Mouse (Mus musculus): ENCODE data around the gene March8. TPM values are rescaled to one million over a fixed set of nuclear protein-coding genes. Genes with fewer than 3 reads are reported as not detected.

Gene March8
- total RNA-seq, 2 experiments from 2014 or later: 48.4 to 50.1 TPM

- intact Hi-C loops (cut with DNase I): no loop called here
- DNase-seq (ENCODE audit: low spot score in 2 of 2): no peak
Observed at GRCm38 (mm10) chr6:116369811-116370210, 32.0 kb downstream of the March8 start.

GRCm38 (mm10) chr6:116370216-116370976, 32.6 kb downstream of the March8 start:
- DNase-seq (ENCODE audit: low spot score in 2 of 2): no peak
- intact Hi-C loops (cut with DNase I): no loop called here

GRCm38 (mm10) chr6:116371500-116371899, 33.7 kb downstream of the March8 start:
- no peak for DNase-seq (ENCODE audit: low spot score in 2 of 2)
- intact Hi-C loops (cut with DNase I): no loop called here

- DNase-seq (ENCODE audit: low spot score in 2 of 2): no peak
- intact Hi-C loops (cut with DNase I): no loop called here
Observed at GRCm38 (mm10) chr6:116374136-116374535, 36.3 kb downstream of the March8 start.

GRCm38 (mm10) chr6:116374618-116375017, 36.8 kb downstream of the March8 start:
- no peak for DNase-seq (ENCODE audit: low spot score in 2 of 2)
- intact Hi-C loops (cut with DNase I): no loop called here

- intact Hi-C loops (cut with DNase I): no loop called here
- no peak for DNase-seq (ENCODE audit: low spot score in 2 of 2)
Observed at GRCm38 (mm10) chr6:116378892-116379291, 41.1 kb downstream of the March8 start.

DNA sequence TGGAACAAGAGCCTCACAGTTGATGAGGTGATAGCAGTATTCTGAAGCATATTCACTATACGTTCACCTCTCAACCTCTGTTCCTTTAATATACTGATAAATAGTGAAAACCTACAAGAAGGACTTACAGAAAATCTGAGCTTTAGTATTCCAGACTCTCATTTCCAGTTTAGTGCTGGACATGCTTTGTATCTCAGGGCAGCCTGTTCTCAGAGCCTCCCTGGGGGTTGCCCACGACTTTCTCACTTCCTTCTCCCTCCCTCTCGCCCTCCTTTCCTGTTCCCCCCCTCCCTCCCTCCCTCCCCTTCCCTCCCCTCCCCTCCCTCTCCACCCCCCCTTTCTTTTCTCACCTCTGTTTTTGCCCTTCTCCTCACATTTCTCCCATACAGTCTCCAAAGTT, 42.3 kb downstream of the March8 start:
- intact Hi-C loops (cut with DNase I): no loop called here
- DNase-seq (ENCODE audit: low spot score in 2 of 2): no peak

GRCm38 (mm10) chr6:116381605-116382004, 43.8 kb downstream of the March8 start:
- intact Hi-C loops (cut with DNase I): no loop called here

DNA sequence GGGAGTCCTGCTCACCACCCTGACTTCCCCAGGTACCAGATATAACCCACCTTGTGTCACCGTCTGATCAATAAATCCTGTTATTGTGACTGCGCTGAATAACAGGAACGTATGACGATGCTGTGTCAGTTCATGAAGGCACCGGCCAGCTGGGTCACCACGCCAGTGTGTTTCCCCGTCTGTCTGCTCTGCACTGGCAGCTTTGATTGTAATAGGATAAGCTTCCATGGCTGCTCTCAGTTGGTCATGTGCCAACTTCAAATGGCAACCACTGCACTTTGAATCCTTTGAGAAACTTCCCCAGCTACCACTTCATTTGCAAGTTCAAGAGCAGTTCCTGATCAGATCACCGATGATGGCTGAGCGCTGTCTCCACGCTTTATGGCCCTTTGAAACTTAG, 45.8 kb downstream of the March8 start:
- intact Hi-C loops (cut with DNase I): no loop called here
- DNase-seq (ENCODE audit: low spot score in 2 of 2): no peak

More at GRCm38 (mm10) chr6:116381605-116382004, 43.8 kb downstream of the March8 start:
- DNase-seq (ENCODE audit: low spot score in 2 of 2): no peak

- intact Hi-C loops (cut with DNase I): no loop called here
- no peak for DNase-seq (ENCODE audit: low spot score in 2 of 2)
Observed at GRCm38 (mm10) chr6:116385194-116386044, 47.6 kb downstream of the March8 start.

DNA sequence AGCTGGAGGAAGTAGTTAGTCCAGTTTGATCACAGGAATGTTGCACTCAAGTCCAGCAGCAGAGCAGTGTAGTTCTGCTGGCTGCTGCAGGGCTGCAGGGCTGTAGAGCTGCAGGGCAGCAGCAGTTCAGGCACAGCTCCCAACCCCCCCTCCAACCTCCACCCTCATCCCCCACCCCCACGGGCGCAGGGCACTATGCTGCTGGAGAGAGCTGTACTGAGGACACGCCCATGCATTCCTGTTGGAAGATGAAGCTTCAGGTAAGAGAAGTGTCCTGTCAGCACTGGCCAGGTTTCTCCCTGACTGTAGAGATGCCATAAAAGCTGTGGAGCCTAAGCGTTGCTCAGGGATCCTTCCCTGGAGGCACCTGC, 48.2 kb downstream of the March8 start:
- no peak for DNase-seq (ENCODE audit: low spot score in 2 of 2)
- intact Hi-C loops (cut with DNase I): no loop called here

DNA sequence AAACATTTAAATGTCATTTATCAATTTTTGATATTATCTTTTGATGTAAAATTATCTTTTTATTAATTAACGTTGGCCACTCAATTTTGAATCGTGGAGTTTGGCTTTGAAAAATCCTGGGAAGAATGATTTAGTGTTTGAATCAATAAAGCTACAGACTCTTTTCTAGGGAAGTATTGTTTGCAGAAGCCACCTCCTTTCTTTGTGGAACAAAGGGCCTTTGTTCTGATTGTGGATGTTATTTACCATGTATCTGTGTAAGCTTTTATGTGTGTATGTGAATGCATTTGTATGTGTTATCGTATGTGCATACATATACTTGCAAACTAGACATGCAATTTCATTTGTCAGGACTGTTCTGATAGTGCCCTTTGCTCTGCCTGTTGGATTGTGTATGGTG, 48.7 kb downstream of the March8 start:
- no peak for DNase-seq (ENCODE audit: low spot score in 2 of 2)
- intact Hi-C loops (cut with DNase I): no loop called here

- intact Hi-C loops (cut with DNase I): no loop called here
- DNase-seq (ENCODE audit: low spot score in 2 of 2): no peak
Observed at GRCm38 (mm10) chr6:116388068-116388467, 50.2 kb downstream of the March8 start.

DNA sequence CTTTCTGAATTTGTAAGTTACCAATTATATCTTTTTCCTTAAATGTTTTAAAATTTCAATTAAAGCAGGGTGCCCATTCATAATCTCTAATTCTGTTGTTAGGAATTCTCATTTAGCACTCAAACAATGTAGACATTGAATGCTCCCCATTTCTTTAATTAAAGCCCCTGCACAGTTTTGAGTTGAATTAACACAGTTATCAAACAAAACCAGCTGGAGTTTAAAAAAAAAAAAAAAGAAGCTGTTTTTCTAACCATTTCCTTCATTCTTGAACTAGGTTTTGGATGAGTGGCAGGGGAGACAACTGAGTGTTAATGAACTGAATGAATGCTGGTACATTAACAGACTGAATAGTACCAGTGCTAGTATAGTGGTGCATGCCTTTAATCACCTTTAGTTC, 51.7 kb downstream of the March8 start:
- no peak for DNase-seq (ENCODE audit: low spot score in 2 of 2)
- intact Hi-C loops (cut with DNase I): no loop called here

- intact Hi-C loops (cut with DNase I): no loop called here
- no peak for DNase-seq (ENCODE audit: low spot score in 2 of 2)
Observed at GRCm38 (mm10) chr6:116394916-116395648, 57.3 kb downstream of the March8 start.

GRCm38 (mm10) chr6:116397621-116398020, 59.8 kb downstream of the March8 start:
- intact Hi-C loops (cut with DNase I): no loop called here
- no peak for DNase-seq (ENCODE audit: low spot score in 2 of 2)

DNA sequence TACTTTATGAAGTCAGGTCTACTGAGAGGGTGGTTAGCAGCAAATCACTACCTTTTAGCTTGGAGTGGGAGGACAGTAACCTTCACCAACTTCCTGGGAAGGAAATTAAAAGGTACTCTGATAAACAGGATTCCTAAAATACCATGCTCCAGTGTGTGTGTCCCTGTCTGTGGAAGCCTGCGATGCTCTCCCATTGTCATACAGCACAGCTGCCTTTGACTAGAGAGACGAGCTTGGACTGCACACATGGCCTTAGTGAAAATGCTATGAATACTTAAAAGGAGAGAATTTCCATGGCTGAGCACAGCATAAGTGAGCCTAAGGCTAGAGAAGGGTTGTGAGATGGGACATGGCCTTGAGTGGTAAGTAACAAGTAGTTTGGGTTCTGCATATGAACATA, 60.3 kb downstream of the March8 start:
- intact Hi-C loops (cut with DNase I): no loop called here
- DNase-seq (ENCODE audit: low spot score in 2 of 2): no peak

DNA sequence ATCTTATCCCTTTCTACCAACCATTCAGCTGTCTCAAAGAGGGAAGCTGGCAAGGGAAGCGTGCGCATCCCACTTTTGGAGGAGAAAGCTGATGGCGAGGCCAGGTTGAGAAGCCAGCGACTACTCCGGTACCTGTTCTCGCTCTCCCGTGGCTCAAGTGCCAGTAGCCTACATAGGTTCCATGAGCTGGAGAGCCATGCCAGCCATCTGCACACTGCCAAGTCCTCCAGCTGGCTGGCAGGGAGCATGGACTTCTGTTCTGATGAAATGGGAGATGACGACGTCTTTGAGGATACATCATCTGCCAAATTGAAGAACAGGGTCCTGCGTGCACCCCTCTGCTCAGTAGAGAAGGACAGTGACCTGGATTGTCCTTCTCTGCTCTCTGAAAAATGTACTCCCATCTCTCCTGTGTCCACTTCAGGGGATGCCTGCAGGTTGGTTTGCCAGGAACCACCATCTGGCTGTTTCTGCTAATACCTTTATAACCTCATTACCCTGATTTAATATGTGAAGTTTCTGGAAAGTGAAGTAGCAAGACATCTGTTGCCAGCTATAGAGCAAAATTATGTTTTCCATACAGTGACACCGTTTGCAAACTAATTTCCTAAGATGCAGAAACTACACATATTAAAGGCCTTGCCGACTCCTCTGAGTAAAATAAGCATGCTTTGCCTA, 64.1 kb downstream of the March8 start:
- intact Hi-C loops (cut with DNase I): no loop called here
- no peak for DNase-seq (ENCODE audit: low spot score in 2 of 2)

GRCm38 (mm10) chr6:116402426-116402825, 64.6 kb downstream of the March8 start:
- intact Hi-C loops (cut with DNase I): no loop called here
- DNase-seq (ENCODE audit: low spot score in 2 of 2): no peak

DNA sequence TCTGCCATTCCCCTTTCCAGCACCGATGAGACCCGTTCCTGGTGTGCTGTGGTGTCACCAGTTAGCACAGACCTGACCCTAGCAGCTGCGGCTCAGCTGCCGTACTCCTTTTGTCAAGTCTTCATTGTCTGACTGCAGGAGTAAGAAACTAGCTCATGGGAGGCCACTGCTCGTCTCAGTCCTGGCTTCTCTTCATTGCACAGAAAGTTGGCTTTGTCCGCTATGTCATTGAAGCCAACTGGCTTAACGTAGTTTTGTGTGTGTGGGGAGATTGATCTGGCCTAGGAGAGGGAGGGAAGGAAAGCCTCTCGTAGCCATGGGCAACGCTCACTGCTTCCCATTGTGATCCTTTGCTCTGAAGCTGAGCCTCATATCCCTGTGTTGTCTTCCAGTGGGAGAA, 67.4 kb downstream of the March8 start:
- intact Hi-C loops (cut with DNase I): no loop called here
- no peak for DNase-seq (ENCODE audit: low spot score in 2 of 2)

Measured in left cerebral cortex, postnatal 36 days (tissue).